Mouse (Mus musculus): ENCODE results near the gene Map3k5. TPM values are rescaled to one million over a fixed set of nuclear protein-coding genes. Genes with fewer than 3 reads are reported as not detected.

Map3k5 gene
- total RNA-seq, 2 experiments from 2014 or later, result 2.8 to 5.9 TPM

DNA sequence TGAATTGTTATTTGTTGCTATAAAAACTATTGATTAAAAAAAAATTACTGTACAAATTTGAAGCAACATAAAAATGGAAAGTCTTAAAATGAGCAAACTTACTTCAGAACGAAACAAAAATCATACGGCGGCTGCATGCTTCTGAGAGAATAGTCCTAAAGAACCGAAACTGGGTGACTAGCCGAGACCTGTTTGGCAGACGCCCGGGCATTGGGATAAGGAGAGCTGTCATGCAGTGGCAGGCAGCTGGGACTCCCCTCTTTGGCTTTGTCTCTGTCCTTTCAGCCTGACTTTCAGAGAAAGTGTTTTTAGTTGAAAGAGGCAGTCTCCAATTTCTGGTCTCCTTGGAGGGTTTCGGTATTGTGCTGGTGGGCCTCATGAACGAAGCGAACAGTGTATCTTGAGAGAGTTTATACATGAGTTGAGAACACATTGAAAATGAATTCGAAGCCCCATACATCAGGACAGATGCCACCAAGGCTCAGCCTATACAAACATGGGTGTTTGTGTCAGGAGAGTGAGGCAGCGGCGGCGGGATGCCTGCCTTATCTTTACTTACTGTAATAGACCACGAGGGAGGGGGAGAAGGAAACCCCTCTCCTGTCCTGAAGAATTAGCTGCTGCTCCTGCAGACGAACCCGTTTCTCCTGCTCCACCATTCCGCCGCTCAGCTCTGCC, 235.8 kb downstream of the Map3k5 start:
- peak; percentile 19 for ATAC-seq (replicated peaks; ENCODE audit: low FRiP score, low TSS enrichment, poor library complexity, severe bottlenecking)

DNA sequence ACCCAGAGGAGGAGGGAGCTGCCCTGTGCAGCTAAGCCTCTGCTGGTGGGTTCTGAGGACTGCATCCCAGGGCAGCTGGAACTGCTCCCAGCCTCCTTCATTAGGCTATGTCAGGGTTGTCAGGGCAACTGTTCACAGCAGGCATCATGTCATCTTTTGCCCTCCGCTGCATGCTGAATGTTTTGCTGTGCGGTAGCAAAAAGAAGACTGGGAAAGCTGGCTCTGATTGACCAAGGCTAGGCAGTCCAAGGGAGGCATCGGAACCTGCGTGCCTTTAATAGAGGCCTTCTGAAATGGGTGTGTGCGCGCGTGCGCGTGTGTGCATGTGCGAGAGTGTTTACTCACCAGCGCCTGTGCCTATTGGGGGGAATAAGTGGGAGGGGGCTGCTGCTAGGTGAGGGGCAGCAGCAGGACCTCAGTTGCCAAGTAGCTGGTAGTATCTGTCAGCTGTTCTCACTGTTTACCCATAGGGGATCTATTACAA, 236.4 kb downstream of the Map3k5 start:
- peak; percentile 95 for ATAC-seq (replicated peaks; ENCODE audit: low FRiP score, low TSS enrichment, poor library complexity, severe bottlenecking)

DNA sequence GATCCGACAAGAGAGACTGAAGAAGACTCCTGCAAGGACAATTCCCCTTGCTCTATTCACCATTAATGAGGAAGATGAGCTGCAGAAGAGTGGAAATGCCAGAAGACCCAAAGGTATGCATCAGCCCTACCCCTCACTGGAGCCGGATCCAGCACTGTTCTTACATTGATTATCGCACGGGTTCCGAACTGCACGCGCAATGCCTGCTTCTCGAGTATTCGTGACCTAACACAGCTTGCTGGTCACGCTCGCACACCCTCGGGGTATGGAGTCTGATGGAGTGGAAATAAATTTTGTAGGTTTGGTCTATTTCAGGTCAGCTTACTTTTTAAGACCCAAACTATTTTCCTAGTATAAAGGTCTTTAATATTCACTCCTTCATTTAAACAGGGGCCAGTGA, 236.9 kb downstream of the Map3k5 start:
- ATAC-seq (replicated peaks; ENCODE audit: low FRiP score, low TSS enrichment, poor library complexity, severe bottlenecking), result no peak

DNA sequence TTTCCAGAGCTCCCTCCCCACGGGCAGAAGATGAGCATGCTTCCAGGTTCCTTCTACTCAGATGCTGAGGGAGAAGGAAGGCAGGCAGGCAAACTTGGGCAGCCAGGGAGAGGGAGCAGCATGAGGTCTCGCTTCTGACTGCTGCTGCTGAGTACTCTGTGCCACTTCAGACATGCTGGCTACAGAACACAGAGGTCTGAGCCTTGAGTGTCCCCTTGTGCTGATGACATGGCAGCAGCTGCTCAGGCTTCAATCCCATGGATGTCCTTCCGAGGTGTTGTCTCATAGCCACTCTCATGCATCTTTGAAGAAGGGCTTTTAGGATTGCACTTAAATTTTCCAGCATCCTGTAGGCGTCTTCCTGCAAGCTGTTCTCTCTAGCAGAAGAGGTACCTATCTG, 237.5 kb downstream of the Map3k5 start:
- no peak for ATAC-seq (replicated peaks; ENCODE audit: low FRiP score, low TSS enrichment, poor library complexity, severe bottlenecking)

DNA sequence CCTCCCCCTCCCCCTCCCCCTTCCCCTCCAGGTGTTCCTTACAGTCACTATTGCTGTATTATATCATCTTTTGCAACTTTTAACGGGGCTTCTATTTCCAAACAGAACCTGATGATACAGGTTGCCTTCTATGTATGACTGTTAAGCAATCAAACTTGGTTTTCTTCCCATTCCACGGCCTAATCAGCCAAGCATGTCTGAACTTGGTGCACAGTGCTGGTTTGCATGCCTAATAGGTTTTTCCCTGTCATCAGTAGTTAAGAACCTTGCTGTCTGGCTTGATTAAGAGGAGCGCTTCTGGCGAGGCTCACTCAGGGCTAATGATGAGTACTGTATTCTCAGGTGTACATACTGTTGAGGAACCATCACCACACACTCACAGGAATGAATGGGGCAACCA, 239.5 kb downstream of the Map3k5 start:
- no peak for ATAC-seq (replicated peaks; ENCODE audit: low FRiP score, low TSS enrichment, poor library complexity, severe bottlenecking)

DNA sequence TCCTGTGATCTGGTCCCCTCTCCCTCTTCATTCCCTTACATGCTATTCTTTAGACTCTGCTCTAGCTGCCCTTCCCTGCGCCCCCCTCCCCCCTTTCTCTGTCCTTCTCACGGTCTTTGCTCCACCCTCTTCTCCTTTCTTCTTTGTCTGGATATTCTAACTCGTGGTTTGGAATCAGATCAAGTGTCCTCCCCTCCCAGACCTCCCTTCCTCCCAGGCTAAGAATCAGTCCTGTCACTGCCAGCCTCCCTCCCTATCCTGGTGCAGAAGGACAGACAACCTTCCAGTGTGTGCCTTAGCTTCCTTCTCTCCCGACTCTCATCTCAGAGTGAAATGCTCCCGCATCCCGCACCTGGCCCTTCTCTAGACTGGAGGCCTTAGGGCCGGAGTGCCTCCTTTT, 241.8 kb downstream of the Map3k5 start:
- ATAC-seq (replicated peaks; ENCODE audit: low FRiP score, low TSS enrichment, poor library complexity, severe bottlenecking), result no peak

DNA sequence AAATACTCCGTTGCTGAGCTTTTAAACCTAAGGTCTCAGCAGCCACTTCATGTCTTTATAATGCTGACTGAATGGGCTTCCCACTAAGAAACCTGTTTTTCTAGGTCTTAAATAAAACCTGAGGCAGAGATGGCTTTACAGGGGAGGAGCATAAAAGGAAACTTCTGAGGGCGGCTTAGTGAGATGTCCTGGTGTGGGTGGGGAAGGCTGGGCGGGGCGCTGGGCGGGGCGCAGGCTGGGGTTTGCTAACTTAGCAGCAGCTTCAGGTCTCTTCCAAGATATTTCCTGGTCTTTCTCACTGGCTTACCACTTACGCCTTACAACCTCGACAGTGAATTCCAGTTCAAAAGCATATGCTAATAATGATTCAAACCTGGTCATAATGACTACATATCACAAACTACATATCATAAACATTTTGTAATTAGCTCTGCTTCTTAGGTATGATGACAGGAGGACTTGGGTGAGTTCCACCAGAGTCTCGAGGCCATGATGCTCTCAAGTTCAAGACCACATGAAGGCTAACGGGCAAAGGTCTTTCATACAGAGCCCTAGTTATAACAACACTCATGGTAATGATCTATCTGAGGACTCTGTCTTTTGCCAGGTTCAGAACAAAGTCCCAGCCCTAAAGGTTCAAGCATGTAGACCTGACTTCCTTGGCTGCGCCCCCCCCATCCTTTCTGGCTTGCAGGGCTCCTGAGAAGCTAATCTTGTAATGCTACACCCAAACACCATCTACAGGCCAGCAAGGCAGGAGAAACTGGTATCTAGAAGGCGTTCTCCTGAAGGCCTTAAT, 244.7 kb downstream of the Map3k5 start:
- ATAC-seq (replicated peaks; ENCODE audit: low FRiP score, low TSS enrichment, poor library complexity, severe bottlenecking), result peak; percentile 59

DNA sequence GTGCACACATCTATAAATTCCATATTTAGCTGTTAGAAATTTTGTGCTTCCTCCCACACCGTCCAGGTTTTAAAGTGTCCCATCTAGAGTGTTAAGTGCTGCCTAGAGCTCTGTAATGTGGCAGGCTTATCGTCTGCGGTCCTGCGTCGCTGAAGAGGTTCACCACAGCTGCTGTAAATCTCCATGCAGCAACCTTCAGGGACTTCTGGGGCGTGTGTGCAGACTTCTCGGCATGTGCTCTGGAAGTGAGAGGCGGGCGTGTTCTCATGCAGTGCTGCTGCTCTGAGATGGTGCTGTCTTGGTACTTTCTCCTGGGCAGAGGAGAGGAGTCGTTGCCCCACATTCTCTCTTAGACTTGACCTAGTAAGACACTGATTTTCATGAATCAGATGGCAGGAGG, 246.9 kb downstream of the Map3k5 start:
- peak; percentile 80 for ATAC-seq (replicated peaks; ENCODE audit: low FRiP score, low TSS enrichment, poor library complexity, severe bottlenecking)

DNA sequence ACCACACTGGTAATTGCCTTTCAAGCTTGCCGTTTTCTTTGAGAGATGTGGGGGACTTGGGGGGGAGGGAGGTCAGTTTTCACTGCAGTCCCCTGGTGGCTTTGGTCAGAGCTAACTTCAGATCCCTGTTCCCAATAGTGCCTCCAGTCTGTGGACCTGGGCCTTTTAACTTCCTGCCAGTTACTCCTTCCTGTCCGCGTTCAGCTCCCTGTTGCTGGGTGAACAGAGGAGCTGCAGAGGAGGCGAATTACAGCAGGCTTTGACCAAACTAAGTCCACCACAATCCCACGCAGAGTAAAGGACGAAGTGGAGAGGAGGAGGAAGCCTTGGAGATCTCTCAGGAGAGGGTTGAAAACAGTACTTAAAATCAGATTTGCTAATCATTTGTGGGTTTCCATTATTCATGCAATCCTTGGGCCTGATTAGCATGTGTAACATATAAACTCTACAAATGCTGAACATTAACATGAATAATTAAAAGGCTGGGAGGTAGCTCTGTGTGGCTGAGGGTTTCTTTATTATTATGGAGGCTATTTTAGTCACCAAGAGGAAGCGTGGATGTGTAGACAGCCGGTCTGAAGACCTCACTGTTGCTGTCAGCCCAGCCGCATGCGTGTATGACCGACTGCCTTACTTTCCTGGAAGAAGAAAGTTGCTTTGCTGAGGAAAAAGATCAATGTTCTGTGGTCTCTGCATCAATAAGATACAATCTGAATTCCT, 247.6 kb downstream of the Map3k5 start:
- no peak for ATAC-seq (replicated peaks; ENCODE audit: low FRiP score, low TSS enrichment, poor library complexity, severe bottlenecking)

DNA sequence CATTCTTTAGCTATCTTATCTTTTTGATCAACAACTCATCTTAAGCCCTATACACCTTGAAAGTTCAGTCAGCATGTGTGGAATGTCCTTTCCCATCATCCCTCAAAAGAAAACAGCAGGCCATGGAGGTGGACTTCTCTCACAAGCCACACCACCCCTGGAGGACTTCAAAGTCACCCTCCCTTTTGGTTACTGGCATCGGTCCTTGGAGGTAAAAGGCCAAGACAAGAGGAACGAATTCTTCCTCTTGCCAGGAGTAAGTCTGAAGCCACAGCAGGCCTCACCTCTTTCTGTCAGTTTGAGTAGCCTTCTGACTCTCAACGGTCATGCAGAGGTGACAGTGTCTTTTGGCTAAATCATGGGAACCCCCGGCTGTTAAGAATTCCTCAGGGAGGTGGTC, 250.1 kb downstream of the Map3k5 start:
- ATAC-seq (replicated peaks; ENCODE audit: low FRiP score, low TSS enrichment, poor library complexity, severe bottlenecking), result no peak

DNA sequence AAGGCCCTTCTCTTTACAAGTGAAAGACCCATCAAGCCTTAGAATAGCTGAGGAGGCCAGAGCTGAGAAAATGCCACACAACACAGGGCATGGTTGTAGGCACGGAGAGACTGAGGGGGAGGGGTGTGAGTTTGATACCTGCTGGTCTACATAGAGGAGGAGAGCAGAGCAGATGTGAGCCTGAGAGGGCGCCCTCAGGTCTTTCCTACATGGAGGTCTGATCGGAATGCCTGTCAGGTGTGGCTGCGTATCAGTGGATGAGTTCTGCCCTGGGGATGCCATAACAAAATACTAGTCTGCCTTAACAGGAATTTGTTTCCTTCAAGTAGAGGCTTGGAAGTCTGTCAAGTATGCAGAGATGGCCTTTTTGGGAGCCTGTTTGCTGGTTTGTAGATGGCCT, 251.0 kb downstream of the Map3k5 start:
- no peak for ATAC-seq (replicated peaks; ENCODE audit: low FRiP score, low TSS enrichment, poor library complexity, severe bottlenecking)

DNA sequence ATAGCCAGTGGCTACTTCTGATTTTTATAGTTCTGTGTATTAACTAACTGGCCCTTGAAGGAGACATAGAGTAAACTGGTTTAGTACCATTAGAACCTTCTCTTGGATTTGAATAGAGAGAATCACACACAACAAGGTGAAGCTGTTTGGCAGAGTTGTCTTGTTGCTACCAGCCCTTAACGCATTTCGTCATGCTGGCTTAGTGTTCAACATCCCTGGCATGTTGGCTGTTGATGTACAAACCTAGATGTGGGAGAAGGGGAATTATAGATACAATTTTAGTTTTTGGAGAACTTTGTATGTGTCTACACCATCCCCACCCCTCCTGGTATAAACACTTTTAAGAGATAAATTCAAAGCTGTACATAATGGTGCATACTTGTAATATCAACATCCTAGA, 251.5 kb downstream of the Map3k5 start:
- no peak for ATAC-seq (replicated peaks; ENCODE audit: low FRiP score, low TSS enrichment, poor library complexity, severe bottlenecking)

DNA sequence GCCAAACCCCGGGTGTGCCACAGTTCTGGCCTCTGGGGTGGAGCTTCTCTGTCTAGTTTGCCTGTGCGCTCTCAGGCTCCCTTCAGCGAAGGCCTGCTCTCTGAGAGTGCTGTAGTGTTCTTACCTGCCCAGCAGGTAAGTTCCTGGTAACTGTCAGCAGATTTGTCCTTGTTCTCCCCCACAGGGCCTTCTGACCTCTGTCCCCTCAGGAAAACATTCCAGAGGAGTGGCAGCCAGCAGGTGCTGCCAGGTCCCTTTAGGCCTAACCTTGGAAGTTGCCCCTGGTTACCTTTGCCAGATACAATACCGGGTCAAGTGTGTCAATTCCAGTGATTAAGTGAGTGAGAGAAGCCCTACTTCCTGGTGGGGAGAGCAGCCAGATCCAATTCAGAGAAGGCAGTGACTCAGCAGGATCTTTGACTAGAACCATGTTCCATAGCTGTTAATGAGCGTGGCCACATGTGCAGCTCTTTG, 252.6 kb downstream of the Map3k5 start:
- no peak for ATAC-seq (replicated peaks; ENCODE audit: low FRiP score, low TSS enrichment, poor library complexity, severe bottlenecking)

DNA sequence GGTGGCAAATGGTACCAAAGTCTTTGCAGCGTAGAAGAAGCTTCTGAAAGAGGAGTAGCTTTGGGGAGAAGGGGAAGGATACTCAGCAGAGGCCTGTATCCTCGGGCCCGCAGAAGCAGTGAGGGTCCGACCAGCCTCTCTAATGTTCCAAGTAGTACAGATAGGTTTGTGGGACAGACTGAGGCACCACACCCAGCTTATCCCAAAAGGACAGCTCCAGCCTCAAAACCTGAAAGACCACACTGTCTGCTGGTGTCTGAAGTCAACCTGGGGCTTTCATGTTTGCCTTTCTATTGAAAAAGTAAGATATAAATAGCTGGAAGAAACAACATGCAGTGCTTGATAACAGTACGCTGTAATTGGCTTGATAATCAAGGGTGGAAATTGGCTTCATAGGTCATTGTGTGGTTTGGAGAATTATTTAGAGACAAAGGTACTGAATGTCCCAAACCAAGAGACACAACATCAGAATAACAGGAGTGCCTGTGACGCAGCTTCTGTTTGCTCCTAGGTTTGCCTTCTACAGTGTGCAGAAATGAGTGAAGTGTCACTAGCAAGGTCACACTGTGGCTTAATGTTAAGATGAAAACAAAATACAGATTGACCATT, 256.0 kb downstream of the Map3k5 start:
- ATAC-seq (replicated peaks; ENCODE audit: low FRiP score, low TSS enrichment, poor library complexity, severe bottlenecking), result peak; percentile 90

Other genes with a start within 250 kb of the Map3k5 start
- gene Il20ra, start 221.9 kb upstream of the Map3k5 start, total RNA-seq (2014; fragmentation: Nextera tagmentation), result not detected in 2 replicates
- gene Il20ra, start 221.9 kb upstream of the Map3k5 start, total RNA-seq (2017), result not detected in 2 replicates
- gene Slc35d3, start 83.0 kb upstream of the Map3k5 start, total RNA-seq (2014; fragmentation: Nextera tagmentation), result 0.72 and 0.92 TPM in 2 replicates
- 0.14 and 1.6 TPM in 2 replicates for gene Slc35d3, start 83.0 kb upstream of the Map3k5 start, total RNA-seq (2017)
- 21.9 and 28.2 TPM in 2 replicates for gene Pex7, start 26.8 kb upstream of the Map3k5 start, total RNA-seq (2014; fragmentation: Nextera tagmentation)
- 16.0 and 20.9 TPM in 2 replicates for gene Pex7, start 26.8 kb upstream of the Map3k5 start, total RNA-seq (2017)
- 39.3 and 41.9 TPM in 2 replicates for gene Map7, start 214.0 kb downstream of the Map3k5 start, total RNA-seq (2014; fragmentation: Nextera tagmentation)
- gene Map7, start 214.0 kb downstream of the Map3k5 start, total RNA-seq (2017), result 58.8 and 64.9 TPM in 2 replicates

Data from megakaryocyte-erythroid progenitor cell, adult 5-6 weeks (primary cell).